Mouse (Mus musculus) common myeloid progenitor, adult 5-6 weeks (primary cell): ENCODE results near the gene Cfap126. TPM values are rescaled to one million over a fixed set of nuclear protein-coding genes. Genes with fewer than 3 reads are reported as not detected.

ENCODE experiments used
- ATAC-seq: replicated peaks from 2 replicates; pipeline ENCODE4 v1.8.0; 2016; ENCODE audit warnings: low read depth, mild to moderate bottlenecking, moderate TSS enrichment, inconsistent platforms; ENCODE audit not compliant: poor library complexity, severe bottlenecking
- total RNA-seq: library from RNA; stranded (forward); fragments of 200-1000, 187-1606 nt; gene quantifications from 2 replicates; pipeline ENCODE4 v1.2.3, GENCODE M21; 2017

Gene Cfap126
- total RNA-seq, 1 experiment from 2014 or later = 2.1 TPM

- no peak for ATAC-seq
These were observed 56.2 kb downstream of the Cfap126 start for GRCm38 (mm10) chr1:171169913-171170312.

- ATAC-seq = peak; percentile 85
These were observed 57.4 kb downstream of the Cfap126 start for GRCm38 (mm10) chr1:171171138-171171537.

- no peak for ATAC-seq
These were observed 59.1 kb downstream of the Cfap126 start for GRCm38 (mm10) chr1:171172779-171173178.

Other genes with a start within 250 kb of the Cfap126 start
- 19.8 and 28.6 TPM in 2 replicates for gene Atf6, start 246.1 kb upstream of the Cfap126 start, total RNA-seq
- gene Gm26620, start 228.9 kb upstream of the Cfap126 start, total RNA-seq = not detected in 2 replicates
- gene Dusp12, start 228.4 kb upstream of the Cfap126 start, total RNA-seq = 10.3 and 11.9 TPM in 2 replicates
- not detected in 2 replicates for gene Fcrlb, start 201.0 kb upstream of the Cfap126 start, total RNA-seq
- 1.4 TPM in 1 of 2 replicates, not detected in the other for gene Fcrla, start 186.3 kb upstream of the Cfap126 start, total RNA-seq
- 27.5 and 30.1 TPM in 2 replicates for gene Fcgr2b, start 137.4 kb upstream of the Cfap126 start, total RNA-seq
- 1.6 TPM in 1 of 2 replicates, not detected in the other for gene Fcgr4, start 95.0 kb upstream of the Cfap126 start, total RNA-seq
- 7.8 and 15.7 TPM in 2 replicates for gene Fcgr3, start 49.0 kb upstream of the Cfap126 start, total RNA-seq
- 56.9 and 71.9 TPM in 2 replicates for gene Sdhc, start 36.7 kb downstream of the Cfap126 start, total RNA-seq
- gene Mpz, start 36.8 kb downstream of the Cfap126 start, total RNA-seq = not detected in 2 replicates
- 11.2 and 11.8 TPM in 2 replicates for gene Pcp4l1, start 82.3 kb downstream of the Cfap126 start, total RNA-seq
- 0.32 TPM in 1 of 2 replicates, not detected in the other for gene Nr1i3, start 100.1 kb downstream of the Cfap126 start, total RNA-seq
- 19.0 and 21.5 TPM in 2 replicates for gene Tomm40l, start 108.6 kb downstream of the Cfap126 start, total RNA-seq
- gene Apoa2, start 111.1 kb downstream of the Cfap126 start, total RNA-seq = 3.7 TPM in 1 of 2 replicates, not detected in the other
- gene Fcer1g, start 120.4 kb downstream of the Cfap126 start, total RNA-seq = 58.4 and 94.7 TPM in 2 replicates
- gene Adamts4, start 136.5 kb downstream of the Cfap126 start, total RNA-seq = not detected in 2 replicates
- gene Ndufs2, start 137.5 kb downstream of the Cfap126 start, total RNA-seq = 198 and 334 TPM in 2 replicates
- gene B4galt3, start 156.4 kb downstream of the Cfap126 start, total RNA-seq = 11.0 and 32.0 TPM in 2 replicates
- 17.7 and 18.0 TPM in 2 replicates for gene Ppox, start 167.3 kb downstream of the Cfap126 start, total RNA-seq
- gene Usp21, start 174.1 kb downstream of the Cfap126 start, total RNA-seq = 9.9 and 15.7 TPM in 2 replicates
- gene Ufc1, start 181.1 kb downstream of the Cfap126 start, total RNA-seq = 45.7 and 81.9 TPM in 2 replicates
- gene Dedd, start 215.2 kb downstream of the Cfap126 start, total RNA-seq = 16.4 and 25.8 TPM in 2 replicates
- 43.4 and 49.3 TPM in 2 replicates for gene Nit1, start 231.7 kb downstream of the Cfap126 start, total RNA-seq
- gene Pfdn2, start 231.8 kb downstream of the Cfap126 start, total RNA-seq = 37.2 and 65.3 TPM in 2 replicates
- 1.1 and 3.9 TPM in 2 replicates for gene Klhdc9, start 246.9 kb downstream of the Cfap126 start, total RNA-seq